In the genomic region with DNA sequence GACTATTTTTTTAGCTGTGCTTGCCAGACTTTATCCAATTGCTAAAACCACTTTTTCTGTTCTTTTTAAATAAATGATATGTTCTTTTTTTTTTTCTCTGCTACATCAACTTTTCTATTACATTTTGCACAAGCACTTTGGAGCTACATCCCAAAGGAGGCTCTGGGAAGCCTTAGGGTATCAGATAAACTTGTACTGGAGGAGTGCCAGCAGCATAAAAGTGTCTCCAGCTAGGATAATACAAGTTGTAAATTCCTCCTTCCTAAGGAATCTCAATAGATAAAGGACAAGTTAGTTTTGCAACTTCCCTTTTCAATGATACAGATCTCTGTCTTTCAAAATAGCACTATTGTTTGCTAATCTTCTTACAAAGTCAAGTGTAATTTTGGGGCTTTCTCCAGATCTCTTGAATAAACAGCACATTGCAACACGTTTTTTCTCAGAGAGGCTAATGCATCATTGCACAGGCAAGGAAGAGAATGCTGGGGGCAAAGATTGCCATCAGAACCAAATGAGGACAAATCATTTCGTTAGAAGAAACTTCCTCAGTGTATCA, we compare ENCODE assay signal across 26 mouse cellular contexts. TPM values are rescaled to one million over a fixed set of nuclear protein-coding genes. Genes with fewer than 3 reads are reported as not detected.
DNase-seq lines count a peak whose midpoint lies in the region; ATAC-seq and TF ChIP-seq lines count a peak whose summit lies in the region.
"Had no signal": no experiment of that assay in that cellular context is flagged by ENCODE, and none has a peak within 500 bp of the region (broad histone marks: within the 10 kb centered on the region; RNA-seq: fewer than 3 reads in every experiment).

No protein-coding gene starts in this region.

- H3K27ac ChIP-seq in midbrain, embryonic 14.5 days (replicated peaks; ENCODE audit: low read depth, low read length) = no peak overlapping the region
- no peak overlapping the region for H3K27ac ChIP-seq in midbrain, embryonic 11.5 days (ENCODE audit: low read depth, low read length)
- 0 out of 2 replicates have a peak overlapping the region, but pooled peaks have one; percentile 22 for H3K27ac ChIP-seq in bone marrow macrophage, adult 2 months (ENCODE audit: insufficient read depth, low read depth, low read length)
- H3K27ac ChIP-seq: embryonic facial prominence, embryonic 12.5 days; forebrain, embryonic 15.5 days; hindbrain, embryonic 12.5 days; limb, embryonic 12.5 days; midbrain, embryonic 15.5 days; neural tube, embryonic 13.5 days had no signal

- no peaks in the 10 kb centered on the region for H3K27me3 ChIP-seq in midbrain, embryonic 14.5 days (ENCODE audit: control insufficient read depth, insufficient read depth, low read length)
- no peaks in the 10 kb centered on the region for H3K27me3 ChIP-seq in midbrain, embryonic 11.5 days (ENCODE audit: control insufficient read depth, insufficient read depth, low read length)
- H3K27me3 ChIP-seq: embryonic facial prominence, embryonic 12.5 days; forebrain, embryonic 15.5 days; hindbrain, embryonic 12.5 days; limb, embryonic 12.5 days; megakaryocyte, embryonic 14.5 days; midbrain, embryonic 15.5 days; neural tube, embryonic 13.5 days had no signal

- peak; percentile 1 for DNase-seq in midbrain, embryonic 14.5 days
- DNase-seq in midbrain, embryonic 11.5 days (ENCODE audit: low spot score, missing footprints) = no peak
- peak; percentile 16 for DNase-seq in lung, postnatal 10 days
- DNase-seq in urinary bladder, adult 2 months (ENCODE audit: low spot score) = no peak
- no peak for DNase-seq in testis, postnatal 14 days (ENCODE audit: low spot score)
- DNase-seq: adrenal gland, postnatal 25 days; cerebellum, adult 9-10 months; heart, adult 11 months; liver, postnatal 0 days; retina, postnatal 1 day; right cerebral cortex, postnatal 25 days; spleen, adult 18-20 months; thymus, postnatal 25 days had no signal

- H3K4me2 ChIP-seq in midbrain, embryonic 14.5 days (ENCODE audit: low read length) = no peak overlapping the region
- no peak overlapping the region for H3K4me2 ChIP-seq in midbrain, embryonic 11.5 days
- H3K4me2 ChIP-seq: embryonic facial prominence, embryonic 12.5 days; forebrain, embryonic 15.5 days; hindbrain, embryonic 12.5 days; limb, embryonic 12.5 days; liver, embryonic 11.5 days; midbrain, embryonic 15.5 days; neural tube, embryonic 13.5 days had no signal

- no peaks in the 10 kb centered on the region for H3K4me1 ChIP-seq in midbrain, embryonic 14.5 days (ENCODE audit: control insufficient read depth, insufficient read depth, low read length)
- no peaks in the 10 kb centered on the region for H3K4me1 ChIP-seq in midbrain, embryonic 11.5 days (ENCODE audit: control insufficient read depth, insufficient read depth, low read length)
- peaks cover 11% of the 10 kb centered on the region for H3K4me1 ChIP-seq in bone marrow macrophage, adult 2 months (ENCODE audit: control insufficient read depth, insufficient read depth, low read length)
- H3K4me1 ChIP-seq: embryonic facial prominence, embryonic 12.5 days; forebrain, embryonic 15.5 days; hindbrain, embryonic 12.5 days; megakaryocyte, embryonic 14.5 days; midbrain, embryonic 15.5 days; neural tube, embryonic 13.5 days had no signal

- no peak overlapping the region for H3K9ac ChIP-seq in midbrain, embryonic 14.5 days (replicated peaks; ENCODE audit: low read length)
- no peak overlapping the region for H3K9ac ChIP-seq in midbrain, embryonic 11.5 days (ENCODE audit: low read length)
- H3K9ac ChIP-seq: embryonic facial prominence, embryonic 12.5 days; forebrain, embryonic 15.5 days; hindbrain, embryonic 12.5 days; limb, embryonic 12.5 days; liver, postnatal 0 days; midbrain, embryonic 15.5 days; neural tube, embryonic 13.5 days had no signal

- no peak overlapping the region for H3K4me3 ChIP-seq in midbrain, embryonic 14.5 days (replicated peaks; ENCODE audit: low read depth, low read length)
- H3K4me3 ChIP-seq in midbrain, embryonic 11.5 days (ENCODE audit: low read depth, low read length) = no peak overlapping the region
- H3K4me3 ChIP-seq in bone marrow macrophage, adult 2 months (ENCODE audit: insufficient read depth, low read length) = no peak overlapping the region
- H3K4me3 ChIP-seq: embryonic facial prominence, embryonic 12.5 days; erythroblast, embryonic 14.5 days; forebrain, embryonic 15.5 days; hindbrain, embryonic 12.5 days; limb, embryonic 12.5 days; megakaryocyte, embryonic 14.5 days; midbrain, embryonic 15.5 days; myocyte; neural tube, embryonic 13.5 days had no signal

- H3K36me3 ChIP-seq in midbrain, embryonic 14.5 days (ENCODE audit: control insufficient read depth, insufficient read depth, low read length) = no peaks in the 10 kb centered on the region
- H3K36me3 ChIP-seq in midbrain, embryonic 11.5 days (ENCODE audit: control insufficient read depth, insufficient read depth, low read length) = no peaks in the 10 kb centered on the region
- H3K36me3 ChIP-seq: embryonic facial prominence, embryonic 12.5 days; forebrain, embryonic 15.5 days; hindbrain, embryonic 12.5 days; limb, embryonic 12.5 days; midbrain, embryonic 15.5 days; neural tube, embryonic 13.5 days had no signal

- WGBS in midbrain, embryonic 14.5 days = 35% methylated on average over 2 of the region's 2 CpGs
- 37% methylated on average over 2 of the region's 2 CpGs for WGBS in midbrain, embryonic 11.5 days

- no peaks in the 10 kb centered on the region for H3K9me3 ChIP-seq in midbrain, embryonic 14.5 days (ENCODE audit: control insufficient read depth, low read length)
- no peaks in the 10 kb centered on the region for H3K9me3 ChIP-seq in midbrain, embryonic 11.5 days (ENCODE audit: control insufficient read depth, low read length)
- H3K9me3 ChIP-seq: embryonic facial prominence, embryonic 12.5 days; forebrain, embryonic 15.5 days; hindbrain, embryonic 12.5 days; limb, embryonic 12.5 days; megakaryocyte, embryonic 14.5 days; midbrain, embryonic 15.5 days; neural tube, embryonic 13.5 days had no signal

- no peak for TF ChIP-seq POLR2A in bone marrow macrophage, adult 2 months (IDR thresholded peaks at IDR 0.05; ENCODE audit: borderline replicate concordance, low read depth, low read length)

- no peak for TF ChIP-seq CTCF in bone marrow macrophage, adult 2 months (IDR thresholded peaks at IDR 0.05; ENCODE audit: low read depth, low read length)

- no peak for ATAC-seq in midbrain, embryonic 14.5 days (ENCODE audit: low FRiP score, low TSS enrichment)
- ATAC-seq in midbrain, embryonic 11.5 days (ENCODE audit: low FRiP score) = no peak
- peak; percentile 50; the same call in 1 of the 2 replicates for ATAC-seq in monocyte, adult 5-6 weeks (replicated peaks; ENCODE audit: insufficient number of reproducible peaks, low FRiP score, low TSS enrichment, poor library complexity, severe bottlenecking)
- ATAC-seq: forebrain, embryonic 15.5 days; intestine, postnatal 0 days; liver, postnatal 0 days; midbrain, embryonic 15.5 days had no signal

RNA-seq across cellular contexts. Expression of a gene that starts 11.7 kb away (rescaled TPM):
- polyA plus RNA-seq in midbrain, embryonic 14.5 days (2014; fragmentation: Nextera tagmentation; extraction: Ambion mirVana) = 0.12 and 0.35 TPM in 2 replicates
- 0.76 and 0.93 TPM in 2 replicates for polyA plus RNA-seq in midbrain, embryonic 11.5 days (2014; fragmentation: Nextera tagmentation; extraction: Ambion mirVana)
- 6.6 and 8.2 TPM in 2 replicates for polyA plus RNA-seq in bone marrow macrophage, adult 2 months (2012; ENCODE audit: insufficient read depth, insufficient read length, missing spikeins)
- total RNA-seq in monocyte, adult 5-6 weeks (2017) = 41.1 to 85.4 TPM (median 74.6 TPM) in 3 replicates
- 5.4 and 6.4 TPM in 2 replicates for polyA plus RNA-seq in urinary bladder, adult 2 months (2012; rRNA removed)
- polyA plus RNA-seq: erythroblast, embryonic 14.5 days had no signal

Comparison
In these comparisons a context has a peak if more than half of its experiments do, and no peak if none do; other contexts are left out.
1. DNase-seq: peak in midbrain, embryonic 14.5 days (single experiment) and lung, postnatal 10 days (single experiment); none in midbrain, embryonic 11.5 days (single experiment), urinary bladder, adult 2 months (single experiment) and testis, postnatal 14 days (single experiment).